Comparison of ENCODE assay signal across 8 mouse cellular contexts in the genomic region with DNA sequence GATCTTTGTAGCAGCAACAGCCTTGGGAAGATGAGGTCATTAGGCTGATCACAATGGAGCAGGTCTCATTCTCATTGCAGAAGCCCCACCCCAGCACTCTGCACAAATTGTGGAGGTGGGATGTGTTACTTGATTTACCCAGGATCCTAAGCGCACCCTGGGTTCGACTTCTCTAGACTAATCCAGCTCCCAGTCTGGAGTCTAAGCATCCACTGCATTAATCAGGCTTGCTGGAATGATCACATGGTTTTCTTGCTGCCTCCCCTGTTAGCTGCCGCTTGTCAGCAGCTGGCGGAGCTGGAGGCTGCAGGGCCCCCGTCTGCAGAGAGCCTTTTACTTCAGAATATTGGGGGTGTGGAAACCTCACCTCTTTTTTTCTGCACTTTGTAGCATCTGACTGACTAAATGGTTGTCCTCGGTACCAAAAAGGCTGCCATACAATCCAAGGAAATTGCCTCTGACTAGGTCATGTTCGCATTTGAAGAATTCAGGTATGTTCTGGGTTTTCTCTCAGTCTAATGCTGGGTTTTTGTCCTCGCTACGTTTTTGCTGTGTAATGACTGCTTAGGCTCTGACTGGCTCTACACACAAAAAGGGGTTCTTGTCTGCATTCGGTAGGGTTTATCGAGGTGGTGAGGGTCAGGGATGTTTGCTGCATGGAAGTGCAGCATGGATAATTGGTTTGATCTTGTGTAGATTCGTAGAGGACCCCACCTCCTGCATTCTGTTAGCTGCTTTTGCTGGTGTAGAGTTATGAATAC. TPM values are rescaled to one million over a fixed set of nuclear protein-coding genes. Genes with fewer than 3 reads are reported as not detected.
DNase-seq lines count a peak whose midpoint lies in the region; ATAC-seq lines count a peak whose summit lies in the region.

No protein-coding gene starts in this region.

- peak; percentile 91 for ATAC-seq in hindbrain, embryonic 13.5 days (ENCODE audit: low FRiP score)
- ATAC-seq in midbrain, embryonic 15.5 days (replicated peaks) = peak; percentile 91
- ATAC-seq in liver, embryonic 11.5 days (replicated peaks; ENCODE audit: low FRiP score) = no peak

- peak overlapping the region; percentile 39 for H3K4me3 ChIP-seq in hindbrain, embryonic 13.5 days
- H3K4me3 ChIP-seq in midbrain, embryonic 15.5 days = peak overlapping the region; percentile 44
- no peak overlapping the region for H3K4me3 ChIP-seq in liver, embryonic 11.5 days (ENCODE audit: low read depth, low read length)

- H3K36me3 ChIP-seq in hindbrain, embryonic 13.5 days = no peaks in the 10 kb centered on the region
- H3K36me3 ChIP-seq in midbrain, embryonic 15.5 days (replicated peaks) = no peaks in the 10 kb centered on the region
- H3K36me3 ChIP-seq in liver, embryonic 11.5 days (ENCODE audit: control insufficient read depth, insufficient read depth, low read length) = no peaks in the 10 kb centered on the region

- no peaks in the 10 kb centered on the region for H3K9me3 ChIP-seq in hindbrain, embryonic 13.5 days
- H3K9me3 ChIP-seq in midbrain, embryonic 15.5 days = no peaks in the 10 kb centered on the region
- no peaks in the 10 kb centered on the region for H3K9me3 ChIP-seq in liver, embryonic 11.5 days (ENCODE audit: control insufficient read depth, low read length)

- peak overlapping the region; percentile 73 for H3K9ac ChIP-seq in hindbrain, embryonic 13.5 days
- peak overlapping the region; percentile 43 for H3K9ac ChIP-seq in midbrain, embryonic 15.5 days
- H3K9ac ChIP-seq in liver, embryonic 11.5 days (ENCODE audit: low read depth, low read length) = no peak overlapping the region

- H3K27me3 ChIP-seq in hindbrain, embryonic 13.5 days = no peaks in the 10 kb centered on the region
- no peaks in the 10 kb centered on the region for H3K27me3 ChIP-seq in midbrain, embryonic 15.5 days (replicated peaks)
- H3K27me3 ChIP-seq in liver, embryonic 11.5 days (replicated peaks; ENCODE audit: control insufficient read depth, insufficient read depth, low read length) = no peaks in the 10 kb centered on the region

- peak overlapping the region; percentile 85 for H3K27ac ChIP-seq in hindbrain, embryonic 13.5 days
- H3K27ac ChIP-seq in midbrain, embryonic 15.5 days = peak overlapping the region; percentile 90
- H3K27ac ChIP-seq in liver, embryonic 11.5 days (ENCODE audit: low read depth, low read length) = no peak overlapping the region

- H3K4me2 ChIP-seq in hindbrain, embryonic 13.5 days = peak overlapping the region; percentile 48
- H3K4me2 ChIP-seq in midbrain, embryonic 15.5 days = peak overlapping the region; percentile 46
- H3K4me2 ChIP-seq in liver, embryonic 11.5 days = no peak overlapping the region

- DNase-seq in ES-CJ7 (ENCODE audit: low read depth, low spot score) = peak; percentile 15
- peak; percentile 22 for DNase-seq in brain, embryonic 18.5 days (ENCODE audit: low read depth, low spot score)
- DNase-seq in liver, embryonic 11.5 days (ENCODE audit: low spot score) = no peak
- DNase-seq in cerebellum, postnatal 25 days = no peak
- DNase-seq in gastrocnemius, postnatal 4 days (ENCODE audit: low spot score in 2 of 2) = no peak
- DNase-seq in lung, postnatal 4 days = no peak

- 31% methylated on average over 12 of the region's 12 CpGs for WGBS in hindbrain, embryonic 13.5 days
- WGBS in midbrain, embryonic 15.5 days = 9% methylated on average over 12 of the region's 12 CpGs
- 69% methylated on average over 12 of the region's 12 CpGs for WGBS in liver, embryonic 11.5 days

- H3K4me1 ChIP-seq in hindbrain, embryonic 13.5 days (replicated peaks) = peaks cover 77% of the 10 kb centered on the region
- peaks cover 62% of the 10 kb centered on the region for H3K4me1 ChIP-seq in midbrain, embryonic 15.5 days
- peaks cover 14% of the 10 kb centered on the region; the same call in 1 of the 2 replicates for H3K4me1 ChIP-seq in liver, embryonic 11.5 days (replicated peaks; ENCODE audit: control insufficient read depth, insufficient read depth, low read length)

RNA-seq across cellular contexts. Expression of a gene that starts 51.2 kb away (rescaled TPM):
- 205 and 206 TPM in 2 replicates for polyA plus RNA-seq in hindbrain, embryonic 13.5 days (2015; fragmentation: Nextera tagmentation; extraction: Ambion mirVana)
- 291 and 297 TPM in 2 replicates for polyA plus RNA-seq in midbrain, embryonic 15.5 days (2015; fragmentation: Nextera tagmentation; extraction: Ambion mirVana)
- polyA plus RNA-seq in liver, embryonic 11.5 days (2014; fragmentation: Nextera tagmentation; extraction: Ambion mirVana) = 27.3 and 29.7 TPM in 2 replicates
- 10 to 100 TPM; 77.1 to 80.7 TPM for total RNA-seq in gastrocnemius, postnatal 4 days (2021)

Comparison
In these comparisons a context has a peak if more than half of its experiments do, and no peak if none do; other contexts are left out.
1. DNase-seq: peak in ES-CJ7 (single experiment) and brain, embryonic 18.5 days (single experiment); none in liver, embryonic 11.5 days (single experiment), cerebellum, postnatal 25 days (0 of 2), gastrocnemius, postnatal 4 days (0 of 2) and lung, postnatal 4 days (0 of 2).